Mouse (Mus musculus) forebrain, postnatal 0 days (tissue): ENCODE measurements around the gene Ago1. TPM values are rescaled to one million over a fixed set of nuclear protein-coding genes. Genes with fewer than 3 reads are reported as not detected.

Experiments
- ATAC-seq: fragments of 200-750 bp; cut with Nextera tagmentation; 2 replicates; pipeline ENCODE4 v1.8.0; 2017; ENCODE audit warnings: mild to moderate bottlenecking, moderate library complexity
- DNase-seq: peaks from one replicate; pipeline ENCODE4 v3.0.0-alpha.2; 2015
- H3K27ac ChIP-seq: fragments of 300-500 bp; sonication (generic); 2 replicates; pipeline ENCODE4 v1.5.1; 2014; ENCODE audit warnings: low read depth, mild to moderate bottlenecking, antibody characterized with exemption, low read length, moderate library complexity, mixed read lengths
- H3K27me3 ChIP-seq: fragments of 300-500 bp; sonication (generic); 2 replicates; pipeline ENCODE4 v1.6.1; 2014; ENCODE audit warnings: mild to moderate bottlenecking, low read length, mixed read lengths; ENCODE audit not compliant: insufficient read depth
- H3K36me3 ChIP-seq: fragments of 300-500 bp; sonication (generic); 2 replicates; pipeline ENCODE4 v1.6.1; 2014; ENCODE audit warnings: mild to moderate bottlenecking, moderate library complexity; ENCODE audit not compliant: insufficient read depth
- H3K4me1 ChIP-seq: fragments of 300-500 bp; sonication (generic); 2 replicates; pipeline ENCODE4 v1.6.1; 2014; ENCODE audit warnings: antibody characterized with exemption; ENCODE audit not compliant: insufficient read depth
- H3K4me2 ChIP-seq: fragments of 300-500 bp; sonication (generic); 2 replicates; pipeline ENCODE4 v1.6.1; 2014; ENCODE audit warnings: low read depth, mild to moderate bottlenecking, moderate library complexity
- H3K4me3 ChIP-seq: fragments of 300-500 bp; sonication (generic); 2 replicates; pipeline ENCODE4 v1.5.1; 2014; ENCODE audit warnings: low read depth, low read length, mixed read lengths
- H3K9ac ChIP-seq: fragments of 300-500 bp; sonication (generic); 2 replicates; pipeline ENCODE4 v1.6.1; 2014; ENCODE audit warnings: mild to moderate bottlenecking
- H3K9me3 ChIP-seq: fragments of 300-500 bp; sonication (generic); 2 replicates; pipeline ENCODE4 v1.6.1; 2016; ENCODE audit warnings: low read length
- CTCF ChIP-seq: sonication (generic); IDR thresholded peaks from 2 replicates; pipeline ENCODE4 v1.5.1; 2016; ENCODE audit warnings: antibody characterized with exemption, control low read depth, low read depth
- WGBS: fragments of 180-500 bp; shearing (Covaris S2); extraction: QIAGEN DNeasy Blood & Tissue Kit; methylation state at CpG from one replicate; pipeline ENCODE4 v1.1.7; 2014; 5-methylcytosine and 5-hydroxymethylcytosine counted together
- polyA plus RNA-seq: library from polyadenylated mRNA; unstranded; fragments of >200 nt; fragmentation: Nextera tagmentation; extraction: Ambion mirVana; gene quantifications from 2 replicates; pipeline ENCODE4 v1.2.1, GENCODE M21; 2015
- total RNA-seq: library from RNA; depleted of rRNA; stranded (reverse); fragments of >200 nt; gene quantifications from 2 replicates; pipeline ENCODE4 v1.2.3, GENCODE M21; 2014

Gene Ago1
- total and polyA plus RNA-seq, 2 experiments from 2014 or later, result 4.7 to 35.7 TPM

DNA sequence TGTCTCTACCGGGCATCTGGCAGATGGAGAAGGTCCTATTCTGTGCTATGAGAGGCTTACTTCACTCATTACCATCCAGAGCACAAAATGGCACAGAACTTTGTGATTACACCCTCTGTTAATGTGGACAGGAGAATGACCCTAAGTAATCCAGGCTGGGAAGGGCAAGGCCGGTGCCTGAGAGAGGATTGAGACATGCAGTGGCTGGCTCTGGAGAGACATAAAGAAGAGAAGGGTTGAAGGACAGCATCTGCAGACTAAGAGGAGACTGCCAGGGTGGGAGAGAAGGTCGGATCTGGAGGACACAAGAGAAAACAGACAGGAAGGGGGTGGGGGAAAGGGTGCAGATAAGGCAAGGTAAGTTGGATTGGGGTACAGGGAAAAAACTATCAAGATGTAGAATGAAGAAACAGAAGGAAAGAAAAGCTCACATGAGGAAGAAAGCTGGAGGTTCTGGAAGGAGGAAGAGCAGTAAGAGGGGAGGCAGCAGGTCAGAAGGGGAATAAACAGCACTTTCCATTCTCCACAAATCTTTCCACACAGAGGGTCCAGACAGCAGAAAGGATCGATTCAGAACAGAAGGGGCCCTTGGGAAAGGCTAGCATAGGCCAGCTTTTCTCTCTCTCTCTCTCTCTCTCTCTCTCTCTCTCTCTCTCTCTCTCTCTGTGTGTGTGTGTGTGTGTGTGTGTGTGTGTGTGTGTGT is 4.0 kb downstream of the Ago1 start:
- H3K27ac ChIP-seq, result no peak overlapping the region
- no peak for ATAC-seq
- no peaks in the 10 kb centered on the region for H3K27me3 ChIP-seq
- 12% methylated on average over 4 of the region's 4 CpGs for WGBS
- H3K4me3 ChIP-seq, result no peak overlapping the region
- H3K9ac ChIP-seq, result no peak overlapping the region
- H3K4me1 ChIP-seq, result peaks cover 25% of the 10 kb centered on the region
- TF ChIP-seq CTCF, result no peak
- H3K36me3 ChIP-seq, result peaks cover 16% of the 10 kb centered on the region
- peak overlapping the region; percentile 71 for H3K4me2 ChIP-seq
- no peaks in the 10 kb centered on the region for H3K9me3 ChIP-seq
- no peak for DNase-seq

DNA sequence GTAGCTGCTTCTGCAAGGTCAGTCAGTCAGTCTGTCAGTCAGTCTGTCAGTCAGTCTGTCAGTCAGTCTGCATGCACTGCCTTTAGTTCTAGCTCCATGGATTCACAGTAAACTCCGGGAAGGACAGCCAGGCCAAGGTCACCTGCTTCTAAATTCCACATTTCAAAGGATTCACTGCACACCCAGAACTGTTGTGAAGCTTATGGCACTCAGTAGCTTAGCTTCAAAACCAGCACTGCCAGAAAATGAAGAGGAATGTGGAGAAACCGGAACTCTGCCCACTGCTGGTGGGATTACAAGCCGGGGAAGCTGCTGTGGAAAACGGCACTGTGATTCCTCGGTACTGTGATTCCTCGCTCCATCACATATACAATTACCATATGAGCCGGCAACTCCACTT is 12.9 kb downstream of the Ago1 start:
- Histone ChIP-seq H3K4me2 (no peak overlapping the region), H3K4me3 (no peak overlapping the region), H3K9me3 (no peaks in the 10 kb centered on the region), H3K9ac (no peak overlapping the region), H3K27me3 (no peaks in the 10 kb centered on the region), H3K27ac (no peak overlapping the region), H3K4me1 (no peaks in the 10 kb centered on the region), H3K36me3 (peaks cover 82% of the 10 kb centered on the region)
- no peak for TF ChIP-seq CTCF
- no peak for DNase-seq
- ATAC-seq, result no peak
- WGBS, result 86% methylated on average over 7 of the region's 7 CpGs

DNA sequence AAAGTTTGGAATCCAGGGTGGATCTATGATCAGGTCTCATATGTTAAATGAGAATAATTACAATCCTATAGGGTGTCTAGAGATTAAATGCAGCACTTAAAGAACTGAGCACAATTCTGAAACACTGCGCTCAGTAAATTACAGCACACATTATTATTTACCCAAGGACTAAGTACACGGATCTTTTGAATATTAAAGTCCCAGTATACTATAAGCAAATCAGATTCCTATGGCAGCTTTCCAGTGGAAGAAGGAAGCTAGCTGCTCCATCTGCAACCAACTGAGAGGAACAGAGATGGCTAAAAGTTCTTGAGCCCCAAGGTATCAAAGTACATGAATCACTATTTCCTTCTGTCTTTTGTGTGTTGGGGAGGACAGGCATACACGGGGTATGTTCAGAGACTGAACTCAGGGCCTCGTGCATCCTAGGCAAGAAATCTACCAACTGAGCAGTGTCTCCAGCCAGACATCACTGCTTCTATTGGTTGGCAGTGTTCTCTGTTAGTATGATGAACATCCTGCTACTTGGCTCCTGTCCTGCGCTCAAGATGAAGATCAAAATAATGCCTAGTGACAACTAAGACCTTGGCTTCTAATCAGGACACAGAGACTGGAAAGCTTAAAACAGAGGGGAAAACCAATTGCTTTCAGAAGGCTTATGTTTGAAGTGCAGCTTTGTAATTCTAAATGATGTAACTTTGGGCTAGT is 13.7 kb downstream of the Ago1 start:
- ATAC-seq, result no peak
- 77% methylated on average over 5 of the region's 5 CpGs for WGBS
- H3K9ac ChIP-seq, result no peak overlapping the region
- H3K4me3 ChIP-seq, result no peak overlapping the region
- H3K4me1 ChIP-seq, result no peaks in the 10 kb centered on the region
- no peak for TF ChIP-seq CTCF
- H3K9me3 ChIP-seq, result no peaks in the 10 kb centered on the region
- H3K27me3 ChIP-seq, result no peaks in the 10 kb centered on the region
- no peak overlapping the region for H3K27ac ChIP-seq
- DNase-seq, result no peak
- H3K4me2 ChIP-seq, result no peak overlapping the region
- H3K36me3 ChIP-seq, result peaks cover 81% of the 10 kb centered on the region

DNA sequence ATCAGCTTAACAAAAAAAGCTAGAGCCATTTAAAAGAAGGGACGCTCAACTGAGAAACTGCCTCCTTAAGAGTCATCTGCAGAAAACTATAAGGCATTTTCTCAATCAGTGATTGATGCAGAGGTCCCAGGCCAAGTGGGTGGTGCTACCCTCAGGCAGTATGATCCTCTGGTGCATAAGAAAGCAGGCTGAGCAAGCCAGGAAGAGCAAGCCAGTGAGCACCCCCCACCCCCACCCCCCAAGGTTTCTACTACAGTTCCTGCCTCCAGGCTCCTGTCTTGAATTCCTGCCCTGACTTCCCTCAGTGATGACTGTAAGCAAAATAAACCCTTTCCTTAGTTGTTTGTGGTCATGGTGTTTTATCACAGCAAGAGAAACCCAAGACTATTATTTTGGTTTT is 18.1 kb downstream of the Ago1 start:
- Histone ChIP-seq H3K4me2 (no peak overlapping the region), H3K36me3 (peaks cover 78% of the 10 kb centered on the region), H3K4me1 (no peaks in the 10 kb centered on the region), H3K9me3 (no peaks in the 10 kb centered on the region), H3K27ac (no peak overlapping the region), H3K4me3 (no peak overlapping the region), H3K27me3 (no peaks in the 10 kb centered on the region), H3K9ac (no peak overlapping the region)
- DNase-seq (no peak), ATAC-seq (no peak)
- no peak for TF ChIP-seq CTCF
- 80% methylated on average over 1 of the region's 1 CpGs for WGBS

DNA sequence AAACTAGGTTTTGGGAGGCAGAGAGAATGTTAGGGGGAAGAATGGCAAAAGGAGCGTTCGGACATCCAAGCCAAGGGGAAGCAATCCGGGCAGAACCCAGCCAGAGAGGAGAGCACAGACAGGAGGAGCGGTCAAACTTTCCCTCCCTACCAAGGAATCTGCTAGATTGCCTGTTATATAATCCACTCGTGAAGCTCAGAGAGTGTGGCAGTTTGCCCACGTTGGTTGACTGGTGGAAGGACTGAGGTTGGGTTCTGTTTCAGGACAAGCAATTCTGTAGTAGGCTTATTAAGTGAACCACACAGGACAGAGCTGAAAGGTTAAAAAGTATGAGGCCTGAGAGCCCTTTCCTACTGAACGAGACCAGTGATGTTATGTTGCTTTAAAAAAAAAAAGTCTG is 21.3 kb downstream of the Ago1 start:
- H3K4me1 ChIP-seq, result no peaks in the 10 kb centered on the region
- TF ChIP-seq CTCF, result no peak
- no peak overlapping the region for H3K27ac ChIP-seq
- H3K9ac ChIP-seq, result no peak overlapping the region
- no peak for ATAC-seq
- H3K36me3 ChIP-seq, result peaks cover 73% of the 10 kb centered on the region
- no peak overlapping the region for H3K4me3 ChIP-seq
- no peak for DNase-seq
- WGBS, result 92% methylated on average over 7 of the region's 7 CpGs
- H3K9me3 ChIP-seq, result no peaks in the 10 kb centered on the region
- H3K4me2 ChIP-seq, result no peak overlapping the region
- no peaks in the 10 kb centered on the region for H3K27me3 ChIP-seq

DNA sequence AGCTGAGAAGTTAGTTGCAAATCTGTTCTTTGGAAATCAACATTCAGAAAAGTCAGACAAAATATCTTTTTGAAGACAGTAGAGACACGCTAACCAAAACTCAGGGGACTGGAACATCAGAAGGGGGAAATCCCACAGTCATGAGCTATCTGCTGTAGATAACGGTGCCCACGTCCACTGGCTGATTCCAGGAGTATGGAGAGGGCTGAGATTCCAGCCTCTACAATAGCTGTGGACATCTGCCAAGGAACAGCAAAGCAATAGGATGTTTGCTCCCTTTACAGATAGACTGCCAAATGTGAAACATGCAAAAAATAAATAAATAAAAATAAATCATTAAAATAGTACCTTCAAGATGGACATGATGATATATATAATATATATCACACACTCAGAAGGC is 23.9 kb downstream of the Ago1 start:
- no peaks in the 10 kb centered on the region for H3K27me3 ChIP-seq
- H3K27ac ChIP-seq, result no peak overlapping the region
- 87% methylated on average over 3 of the region's 3 CpGs for WGBS
- peaks cover 88% of the 10 kb centered on the region for H3K36me3 ChIP-seq
- H3K9ac ChIP-seq, result no peak overlapping the region
- no peak overlapping the region for H3K4me2 ChIP-seq
- no peak for TF ChIP-seq CTCF
- ATAC-seq (no peak), DNase-seq (no peak)
- no peaks in the 10 kb centered on the region for H3K9me3 ChIP-seq
- no peaks in the 10 kb centered on the region for H3K4me1 ChIP-seq
- H3K4me3 ChIP-seq, result no peak overlapping the region

DNA sequence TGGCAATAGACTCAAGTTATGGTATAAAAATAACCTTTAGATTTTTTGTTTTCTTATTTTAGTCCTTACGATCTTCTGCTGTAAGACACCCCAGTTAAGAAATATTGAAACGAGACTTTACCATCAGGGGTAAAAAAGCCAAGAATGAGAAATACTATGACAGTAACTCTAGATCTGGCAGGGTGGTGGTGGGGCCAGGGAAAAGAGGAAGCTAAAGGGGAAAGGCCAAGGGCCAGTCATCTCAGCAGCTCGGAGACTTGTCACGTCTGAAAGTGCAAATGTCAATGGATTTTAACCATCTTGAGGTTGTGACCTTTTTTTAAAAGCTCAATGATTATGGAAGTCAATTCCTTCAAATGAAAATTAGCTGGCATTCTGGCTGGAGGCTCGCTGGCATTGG is 30.1 kb downstream of the Ago1 start:
- H3K9ac ChIP-seq, result no peak overlapping the region
- H3K27ac ChIP-seq, result no peak overlapping the region
- no peak for TF ChIP-seq CTCF
- ATAC-seq, result no peak
- H3K4me3 ChIP-seq, result no peak overlapping the region
- no peaks in the 10 kb centered on the region for H3K9me3 ChIP-seq
- no peaks in the 10 kb centered on the region for H3K4me1 ChIP-seq
- no peak overlapping the region for H3K4me2 ChIP-seq
- no peaks in the 10 kb centered on the region for H3K27me3 ChIP-seq
- peaks cover 74% of the 10 kb centered on the region for H3K36me3 ChIP-seq
- 85% methylated on average over 5 of the region's 5 CpGs for WGBS
- DNase-seq, result no peak
